Mouse (Mus musculus) testis, adult 2 months (tissue): Measurements from ENCODE around the gene Rnf20.

Experiments
- CTCF ChIP-seq: fragments of 200-500 bp; IDR thresholded peaks from 2 replicates; pipeline ENCODE4 v1.5.1; 2012; ENCODE audit warnings: low read depth, mild to moderate bottlenecking, inconsistent platforms, low read length, moderate library complexity; ENCODE audit not compliant: control insufficient read depth, insufficient read depth, insufficient replicate concordance
- POLR2A ChIP-seq: fragments of 200-500 bp; IDR thresholded peaks from 2 replicates; pipeline ENCODE4 v1.6.1; 2012; ENCODE audit warnings: low read depth, mild to moderate bottlenecking, inconsistent platforms, low read length, moderate library complexity; ENCODE audit not compliant: control insufficient read depth

DNA sequence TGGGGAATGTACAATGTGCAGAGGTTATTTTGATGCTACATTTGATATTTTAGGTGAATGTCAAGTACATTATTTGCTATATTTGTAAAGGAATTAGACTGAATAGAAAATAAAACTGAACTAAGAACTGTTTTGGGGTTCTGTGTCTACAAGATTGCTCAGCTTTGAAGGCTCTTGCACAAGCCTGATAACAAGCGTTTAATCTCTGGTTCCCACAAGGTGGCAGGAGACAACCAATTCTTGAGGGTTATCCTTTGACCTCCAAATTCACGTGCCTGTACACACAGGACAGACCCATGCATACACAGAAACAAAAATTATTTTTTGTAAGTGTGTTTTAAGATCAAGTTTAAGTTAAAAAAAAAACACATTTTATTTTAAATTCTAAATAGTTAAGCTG is 8.1 kb downstream of the Rnf20 start:
- TF ChIP-seq CTCF = no peak
- no peak for TF ChIP-seq POLR2A
